ENCODE assay signal across 9 mouse cellular contexts in the genomic region with DNA sequence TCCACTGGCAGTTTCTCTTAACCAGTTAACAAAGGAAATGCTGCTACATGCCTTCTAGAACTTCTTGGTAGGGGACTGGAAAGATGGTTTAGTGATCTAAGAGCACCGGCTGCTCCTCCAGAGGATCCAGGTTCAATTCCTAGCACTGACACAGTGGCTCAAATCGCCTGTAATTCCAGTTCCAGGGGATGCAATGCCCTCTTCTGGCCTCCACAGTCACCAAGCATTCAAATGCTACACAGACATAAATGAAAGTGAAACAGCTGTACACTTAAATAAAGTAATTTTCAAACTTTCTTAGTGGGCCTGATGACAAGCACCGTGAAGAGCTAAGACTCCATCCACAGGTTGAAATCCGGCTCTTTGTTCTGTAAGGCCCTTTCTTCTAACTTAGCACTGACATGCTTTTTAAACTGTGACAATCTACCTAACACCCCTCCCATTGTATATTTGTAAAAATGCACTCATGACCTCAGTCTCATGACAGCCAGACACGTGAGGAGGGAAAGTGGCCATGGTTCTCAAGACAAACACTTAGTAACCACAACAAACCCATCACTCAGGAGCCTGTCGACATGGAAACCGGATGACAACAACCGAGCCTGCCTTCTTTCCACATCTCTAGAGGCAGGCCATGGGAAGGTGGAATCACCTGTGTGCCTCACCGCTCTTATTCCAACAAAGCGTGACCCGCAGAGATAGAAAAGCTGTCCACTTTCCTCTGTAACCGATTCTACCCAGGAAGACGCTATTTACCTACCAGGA.
DNase-seq lines count a peak whose midpoint lies in the region; ATAC-seq and TF ChIP-seq lines count a peak whose summit lies in the region.
"Had no signal": no experiment of that assay in that cellular context is flagged by ENCODE, and none has a peak within 500 bp of the region (broad histone marks: within the 10 kb centered on the region; RNA-seq: fewer than 3 reads in every experiment).

No protein-coding gene starts in this region.

- 78% methylated on average over 13 of the region's 13 CpGs for WGBS in cerebellum, adult 2 months
- 64% methylated on average over 13 of the region's 13 CpGs for WGBS in hindbrain, embryonic 12.5 days
- 58% methylated on average over 13 of the region's 13 CpGs for WGBS in midbrain, embryonic 14.5 days

- no peak overlapping the region for H3K9ac ChIP-seq in hindbrain, embryonic 12.5 days
- H3K9ac ChIP-seq in midbrain, embryonic 14.5 days (replicated peaks; ENCODE audit: low read length): no peak overlapping the region

- no peaks in the 10 kb centered on the region for H3K9me3 ChIP-seq in hindbrain, embryonic 12.5 days (replicated peaks)
- no peaks in the 10 kb centered on the region for H3K9me3 ChIP-seq in midbrain, embryonic 14.5 days (ENCODE audit: control insufficient read depth, low read length)

- peak overlapping the region; percentile 43; the same call in 1 of the 2 replicates for H3K27ac ChIP-seq in cerebellum, adult 2 months (ENCODE audit: insufficient read depth, low read length)
- H3K27ac ChIP-seq in hindbrain, embryonic 12.5 days: peak overlapping the region; percentile 93
- H3K27ac ChIP-seq in midbrain, embryonic 14.5 days (replicated peaks; ENCODE audit: low read depth, low read length): peak overlapping the region; percentile 93

- peaks cover 59% of the 10 kb centered on the region for H3K4me1 ChIP-seq in cerebellum, adult 2 months (ENCODE audit: control insufficient read depth, insufficient read depth, low read length)
- peaks cover 77% of the 10 kb centered on the region for H3K4me1 ChIP-seq in hindbrain, embryonic 12.5 days
- peaks cover 69% of the 10 kb centered on the region for H3K4me1 ChIP-seq in midbrain, embryonic 14.5 days (ENCODE audit: control insufficient read depth, insufficient read depth, low read length)

- TF ChIP-seq POLR2A in cerebellum, adult 2 months (IDR thresholded peaks at IDR 0.05; ENCODE audit: borderline replicate concordance, insufficient read depth, low read length): no peak

- no peak for TF ChIP-seq CTCF in cerebellum, adult 2 months (IDR thresholded peaks at IDR 0.05; ENCODE audit: borderline replicate concordance, insufficient read depth, low read depth, low read length)

- H3K4me2 ChIP-seq in hindbrain, embryonic 12.5 days (replicated peaks): peak overlapping the region; percentile 25; the same call in 1 of the 2 replicates
- peak overlapping the region; percentile 28 for H3K4me2 ChIP-seq in midbrain, embryonic 14.5 days (ENCODE audit: low read length)

- no peak for ATAC-seq in hindbrain, embryonic 12.5 days (ENCODE audit: low FRiP score)
- no peak for ATAC-seq in midbrain, embryonic 14.5 days (ENCODE audit: low FRiP score, low TSS enrichment)

- no peaks in the 10 kb centered on the region for H3K36me3 ChIP-seq in hindbrain, embryonic 12.5 days
- H3K36me3 ChIP-seq in midbrain, embryonic 14.5 days (ENCODE audit: control insufficient read depth, insufficient read depth, low read length): no peaks in the 10 kb centered on the region

- no peaks in the 10 kb centered on the region for H3K27me3 ChIP-seq in cerebellum, adult 2 months (ENCODE audit: control insufficient read depth, insufficient read depth, low read length)
- no peaks in the 10 kb centered on the region for H3K27me3 ChIP-seq in hindbrain, embryonic 12.5 days
- H3K27me3 ChIP-seq in midbrain, embryonic 14.5 days (ENCODE audit: control insufficient read depth, insufficient read depth, low read length): no peaks in the 10 kb centered on the region

- DNase-seq in cerebellum, adult 2 months: no peak
- no peak for DNase-seq in cerebellum, adult 18-20 months
- DNase-seq in MN1 (ENCODE audit: low spot score): peak; percentile 20
- peak; percentile 37 for DNase-seq in midbrain, embryonic 14.5 days
- no peak for DNase-seq in cerebellum, postnatal 4 days (ENCODE audit: low spot score in 2 of 2)
- DNase-seq in urinary bladder, postnatal 25 days (ENCODE audit: low spot score): no peak
- DNase-seq in T-cell, adult 2 months (ENCODE audit: low spot score): no peak
- DNase-seq: thymus, postnatal 14 days had no signal

- no peak overlapping the region for H3K4me3 ChIP-seq in cerebellum, adult 2 months (replicated peaks; ENCODE audit: insufficient read depth, low read depth, low read length)
- H3K4me3 ChIP-seq in hindbrain, embryonic 12.5 days: no peak overlapping the region
- H3K4me3 ChIP-seq in midbrain, embryonic 14.5 days (replicated peaks; ENCODE audit: low read depth, low read length): 0 out of 2 replicates have a peak overlapping the region, but pooled peaks have one; percentile 9

Comparison
In these comparisons a context has a peak if more than half of its experiments do, and no peak if none do; other contexts are left out.
1. DNase-seq: peak in MN1 (single experiment) and midbrain, embryonic 14.5 days (single experiment); none in cerebellum, adult 2 months (0 of 2), cerebellum, adult 18-20 months (0 of 2), cerebellum, postnatal 4 days (0 of 2), urinary bladder, postnatal 25 days (single experiment) and T-cell, adult 2 months (single experiment).
2. H3K27ac ChIP-seq: peak in every context shown above with its lines; median percentile 93 in hindbrain, embryonic 12.5 days; 93 in midbrain, embryonic 14.5 days; 43 in cerebellum, adult 2 months.